Mouse (Mus musculus) ES-Bruce4 (cell line): ENCODE results near the gene Adm. TPM values are rescaled to one million over a fixed set of nuclear protein-coding genes. Genes with fewer than 3 reads are reported as not detected.
A peak's percentile ranks its signal among the peaks of the same experiment; 100 is the strongest.

Experiments
- H3K27ac ChIP-seq: 2 replicates; pipeline ENCODE4 v1.5.1; 2012; ENCODE audit warnings: low read length, inconsistent platforms; ENCODE audit not compliant: insufficient read depth
- H3K27me3 ChIP-seq: 2 replicates; pipeline ENCODE4 v1.6.1; 2012; ENCODE audit warnings: mild to moderate bottlenecking, low read length, inconsistent platforms; ENCODE audit not compliant: control insufficient read depth, poor library complexity, insufficient read depth, severe bottlenecking
- H3K36me3 ChIP-seq: 2 replicates; pipeline ENCODE4 v1.6.1; 2012; ENCODE audit warnings: inconsistent platforms, mild to moderate bottlenecking, low read length, moderate library complexity; ENCODE audit not compliant: control insufficient read depth, poor library complexity, insufficient read depth, severe bottlenecking
- H3K4me1 ChIP-seq: one replicate; pipeline ENCODE4 v1.8.1; 2011; ENCODE audit warnings: low read length; ENCODE audit not compliant: control insufficient read depth, insufficient read depth
- H3K4me3 ChIP-seq: 2 replicates; pipeline ENCODE4 v1.5.1; 2011; ENCODE audit warnings: low read depth, mild to moderate bottlenecking, low read length
- H3K9ac ChIP-seq: 2 replicates; pipeline ENCODE4 v1.6.1; 2012; ENCODE audit warnings: low read depth, mild to moderate bottlenecking, inconsistent platforms; ENCODE audit not compliant: poor library complexity, severe bottlenecking
- H3K9me3 ChIP-seq: replicated peaks from 2 replicates; pipeline ENCODE4 v1.6.1; 2012; ENCODE audit warnings: mild to moderate bottlenecking, low read length, inconsistent platforms; ENCODE audit not compliant: control insufficient read depth, poor library complexity, insufficient read depth, severe bottlenecking
- CTCF ChIP-seq: IDR thresholded peaks from one replicate; pipeline ENCODE4 v1.8.1; 2011; ENCODE audit warnings: low read depth, low read length
- EP300 ChIP-seq: IDR thresholded peaks from 2 replicates; pipeline ENCODE4 v1.6.1; 2011; ENCODE audit warnings: low read depth, low read length; ENCODE audit not compliant: insufficient read depth
- POLR2A ChIP-seq: IDR thresholded peaks from one replicate; pipeline ENCODE4 v1.8.1; 2011; ENCODE audit warnings: low read length; ENCODE audit not compliant: insufficient read depth
- polyA plus RNA-seq: library from polyadenylated mRNA; stranded (reverse); fragments of >200 nt; gene quantifications from 2 replicates; pipeline ENCODE4 v1.2.4, GENCODE M21; 2011; ENCODE audit warnings: low read depth; ENCODE audit not compliant: missing spikeins, insufficient read depth, insufficient read length

Gene Adm
- polyA plus RNA-seq, 1 experiment: 1.9 TPM

DNA sequence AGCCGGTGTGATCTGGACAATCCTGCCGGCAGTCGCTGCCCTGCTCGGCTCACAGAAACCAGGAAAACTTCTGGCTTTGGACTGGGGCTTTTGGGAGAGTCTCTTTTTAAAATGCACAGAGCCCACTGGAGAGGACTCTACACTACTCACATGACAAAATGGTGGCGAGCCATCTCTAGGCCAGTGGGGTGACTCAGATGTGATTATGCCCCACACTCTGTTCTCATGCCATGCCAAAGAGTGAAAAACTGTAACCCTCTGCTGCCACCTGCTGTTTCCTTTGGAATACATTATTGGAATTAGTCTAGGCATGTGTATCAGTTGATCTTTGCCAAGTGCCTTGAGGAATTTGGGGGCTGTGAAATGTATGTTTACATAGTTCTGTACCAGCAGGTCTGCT, 17.9 kb downstream of the Adm start:
- no peak overlapping the region for H3K9ac ChIP-seq
- H3K4me1 ChIP-seq: no peaks in the 10 kb centered on the region
- H3K9me3 ChIP-seq: no peaks in the 10 kb centered on the region
- no peaks in the 10 kb centered on the region for H3K27me3 ChIP-seq
- no peak overlapping the region for H3K27ac ChIP-seq
- TF ChIP-seq POLR2A (no peak), CTCF (peak; percentile 33), EP300 (no peak)
- no peak overlapping the region for H3K4me3 ChIP-seq
- H3K36me3 ChIP-seq: no peaks in the 10 kb centered on the region

DNA sequence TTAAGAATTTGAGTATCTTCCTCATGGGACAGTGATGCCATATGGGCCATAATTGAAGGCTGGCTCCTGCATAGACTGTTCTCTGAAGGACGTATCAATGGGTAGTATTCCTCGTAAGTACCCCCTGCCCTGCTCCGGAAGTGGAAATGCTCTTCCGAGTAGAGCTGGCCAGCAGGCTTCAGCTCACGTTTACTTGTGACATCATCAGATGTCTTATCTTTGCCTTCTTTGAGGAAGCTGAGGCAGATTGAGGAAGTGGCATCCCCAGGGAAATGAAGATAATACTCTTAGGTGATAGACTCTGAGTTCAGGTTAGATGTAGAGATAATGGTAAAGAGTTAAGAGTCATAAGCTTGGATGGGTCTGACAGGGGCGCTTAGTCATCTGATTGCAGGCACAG, 18.4 kb downstream of the Adm start:
- no peaks in the 10 kb centered on the region for H3K4me1 ChIP-seq
- no peak overlapping the region for H3K4me3 ChIP-seq
- no peaks in the 10 kb centered on the region for H3K9me3 ChIP-seq
- TF ChIP-seq POLR2A (no peak), CTCF (no peak), EP300 (no peak)
- H3K27me3 ChIP-seq: no peaks in the 10 kb centered on the region
- no peak overlapping the region for H3K27ac ChIP-seq
- H3K36me3 ChIP-seq: no peaks in the 10 kb centered on the region
- H3K9ac ChIP-seq: no peak overlapping the region

DNA sequence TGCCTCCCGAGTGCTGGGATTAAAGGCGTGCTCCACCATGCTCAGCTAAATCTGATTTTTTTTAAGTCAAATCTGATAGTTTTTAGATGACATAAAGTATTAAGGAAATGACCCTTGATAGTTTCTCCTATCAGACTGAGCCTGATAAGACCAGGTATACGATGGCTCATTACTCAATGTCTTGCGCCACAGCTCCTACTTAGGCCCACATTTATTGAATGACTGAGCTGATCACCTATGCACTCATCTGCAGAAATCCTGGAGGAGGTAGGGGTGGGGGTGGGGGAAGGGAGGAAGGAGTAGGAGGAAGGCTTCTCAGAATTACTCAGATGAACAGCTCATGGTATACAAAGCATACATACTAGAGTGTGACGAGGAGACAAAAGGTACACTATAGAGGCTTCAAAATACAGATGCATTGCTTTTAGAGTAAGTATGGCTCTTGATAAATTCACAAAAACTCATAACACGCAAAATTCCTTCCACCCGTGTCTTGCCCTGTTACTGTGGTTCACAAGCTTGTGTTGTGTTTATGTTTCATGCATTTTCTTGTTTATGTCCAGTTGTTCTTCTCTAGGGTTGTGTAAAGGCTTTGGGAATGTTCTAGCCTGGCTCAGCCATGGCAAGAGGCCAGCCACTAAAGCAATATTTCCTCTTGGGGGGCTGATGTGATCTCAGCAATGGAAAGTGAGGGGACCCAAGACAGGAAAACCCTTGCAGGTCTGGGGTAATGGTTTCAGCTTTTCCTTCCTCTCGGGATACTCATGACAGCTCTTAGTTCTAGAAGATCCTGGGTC, 19.3 kb downstream of the Adm start:
- no peak overlapping the region for H3K27ac ChIP-seq
- H3K4me3 ChIP-seq: no peak overlapping the region
- TF ChIP-seq CTCF (no peak), POLR2A (no peak), EP300 (no peak)
- H3K27me3 ChIP-seq: no peaks in the 10 kb centered on the region
- H3K4me1 ChIP-seq: no peaks in the 10 kb centered on the region
- no peak overlapping the region for H3K9ac ChIP-seq
- no peaks in the 10 kb centered on the region for H3K9me3 ChIP-seq
- no peaks in the 10 kb centered on the region for H3K36me3 ChIP-seq

DNA sequence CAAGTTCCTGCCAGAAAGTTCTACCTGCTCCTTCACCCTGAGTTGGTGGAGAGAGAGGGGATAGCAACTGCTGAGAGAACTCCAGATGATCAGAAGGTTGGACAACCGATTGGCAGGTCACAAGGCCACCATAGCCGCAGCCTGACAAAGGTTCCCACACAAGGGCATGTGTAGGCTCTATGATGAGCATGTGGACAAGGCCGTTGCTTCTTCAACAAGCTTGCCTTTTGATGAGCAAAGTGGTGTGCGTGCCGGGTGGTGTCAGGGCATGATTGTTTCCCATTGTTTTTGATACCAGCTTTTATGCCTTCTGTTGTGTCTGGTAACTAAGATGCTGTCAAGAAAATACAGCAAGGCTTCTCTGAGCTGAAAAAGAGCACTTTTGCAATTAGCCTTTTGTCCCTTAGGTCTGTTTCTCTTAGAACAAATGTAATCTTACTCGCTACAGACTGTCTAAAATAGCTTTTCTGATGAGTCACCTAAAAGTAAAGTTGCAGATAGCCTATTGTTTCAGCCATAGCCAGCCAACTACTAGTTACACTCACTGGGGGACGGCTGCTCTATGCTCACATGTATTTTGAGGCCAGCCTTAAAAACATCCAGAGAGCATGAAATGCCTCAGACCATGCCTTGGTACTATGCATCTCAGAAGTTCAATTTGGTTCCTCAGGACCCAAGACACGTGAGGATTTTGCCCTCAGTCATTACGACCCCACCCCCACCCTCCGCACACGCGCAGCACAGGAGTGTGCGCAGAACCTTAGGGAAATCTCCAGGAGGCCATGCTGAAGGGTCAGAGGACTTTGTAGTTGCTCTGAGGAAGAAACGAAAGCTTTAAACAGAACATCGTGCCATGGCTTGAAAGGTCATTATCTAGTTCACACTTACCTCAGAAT, 20.3 kb downstream of the Adm start:
- Histone ChIP-seq H3K27ac (no peak overlapping the region), H3K9ac (no peak overlapping the region), H3K27me3 (no peaks in the 10 kb centered on the region), H3K9me3 (no peaks in the 10 kb centered on the region), H3K4me1 (no peaks in the 10 kb centered on the region), H3K4me3 (no peak overlapping the region), H3K36me3 (no peaks in the 10 kb centered on the region)
- TF ChIP-seq EP300 (no peak), CTCF (no peak), POLR2A (no peak)

DNA sequence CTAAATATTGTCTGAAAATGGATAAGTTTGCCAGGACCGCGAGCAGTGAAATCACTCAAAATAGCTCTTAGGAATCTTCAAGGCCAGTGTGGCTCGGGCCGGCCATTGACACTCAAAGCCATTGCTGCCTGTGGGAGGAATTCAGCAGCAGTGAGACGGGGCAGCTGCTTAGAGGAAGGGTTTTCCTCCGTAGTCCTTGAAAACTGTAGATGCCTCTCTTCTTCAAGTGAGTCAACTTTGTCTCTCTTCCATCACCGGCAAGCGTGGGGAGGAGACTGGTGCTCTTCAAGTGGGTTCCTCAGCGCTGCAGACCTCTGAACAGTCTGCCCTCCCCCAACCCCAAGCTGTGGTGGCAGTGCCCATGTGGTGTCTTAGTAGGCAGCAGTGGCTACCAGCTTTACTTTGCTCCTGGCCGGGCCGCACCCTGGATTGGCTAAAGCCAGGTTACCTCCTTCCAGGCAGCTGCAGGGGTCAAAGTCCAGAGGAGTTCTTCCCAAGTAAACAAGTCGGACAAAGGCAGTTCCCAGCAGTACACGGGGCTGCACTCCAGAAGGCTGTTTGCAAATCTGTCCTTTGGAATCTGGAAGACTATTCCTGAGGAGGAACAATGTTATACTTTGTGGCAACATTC, 21.1 kb downstream of the Adm start:
- H3K4me3 ChIP-seq: no peak overlapping the region
- no peaks in the 10 kb centered on the region for H3K27me3 ChIP-seq
- H3K36me3 ChIP-seq: no peaks in the 10 kb centered on the region
- H3K27ac ChIP-seq: no peak overlapping the region
- H3K9me3 ChIP-seq: no peaks in the 10 kb centered on the region
- TF ChIP-seq EP300: no peak
- TF ChIP-seq POLR2A: no peak
- no peak for TF ChIP-seq CTCF
- H3K4me1 ChIP-seq: no peaks in the 10 kb centered on the region
- H3K9ac ChIP-seq: no peak overlapping the region
